Mouse (Mus musculus) C2C12 (cell line): ENCODE measurements at regions not wholly inside any gene's neighbourhood (a gene's known extent, or its start where the extent isn't known, plus 50 kb on each side); places are given as distances from the start of the nearest gene placed in this dataset.

ENCODE experiments used
- H3K27me3 ChIP-seq: one replicate; pipeline ENCODE4 v1.6.1; 2011; ENCODE audit not compliant: control insufficient read depth, insufficient read depth, insufficient read length
- H3K36me3 ChIP-seq: one replicate; pipeline ENCODE4 v1.6.1; 2011; ENCODE audit not compliant: control insufficient read depth, insufficient read depth
- H3K4me3 ChIP-seq: one replicate; pipeline ENCODE4 v1.5.1; 2011; ENCODE audit warnings: mild to moderate bottlenecking, control low read depth; ENCODE audit not compliant: poor library complexity, insufficient read depth, severe bottlenecking
- H3K79me2 ChIP-seq: one replicate; pipeline ENCODE4 v1.6.1; 2011; ENCODE audit not compliant: control insufficient read depth, insufficient read depth
- H3K79me3 ChIP-seq: one replicate; pipeline ENCODE4 v1.6.1; 2011; ENCODE audit warnings: low read depth, control low read depth
- H3ac ChIP-seq: one replicate; pipeline ENCODE3; 2011; ENCODE audit warnings: low read depth; ENCODE audit not compliant: control insufficient read depth, insufficient read length
- CEBPB ChIP-seq: IDR thresholded peaks from one replicate; pipeline ENCODE4 v1.6.1; 2011; ENCODE audit warnings: low read depth, mild to moderate bottlenecking, control low read depth, moderate library complexity
- CTCF ChIP-seq: IDR thresholded peaks from one replicate; pipeline ENCODE4 v1.5.1; 2011; ENCODE audit not compliant: control insufficient read depth, insufficient read depth, insufficient read length
- FOSL1 ChIP-seq: IDR thresholded peaks from one replicate; pipeline ENCODE4 v1.8.0; 2011; ENCODE audit warnings: mild to moderate bottlenecking, low read length; ENCODE audit not compliant: poor library complexity, insufficient read depth, severe bottlenecking
- MAX ChIP-seq: IDR thresholded peaks from one replicate; pipeline ENCODE4 v1.6.1; 2011; ENCODE audit warnings: mild to moderate bottlenecking, control low read depth
- MYOD1 ChIP-seq: IDR thresholded peaks from one replicate; pipeline ENCODE4 v1.6.1; 2011; ENCODE audit warnings: low read depth; ENCODE audit not compliant: control insufficient read depth, insufficient read length
- MYOG ChIP-seq: IDR thresholded peaks from one replicate; pipeline ENCODE4 v1.6.1; 2011; ENCODE audit not compliant: control insufficient read depth, insufficient read length; ENCODE audit errors: extremely low read depth
- USF1 ChIP-seq: IDR thresholded peaks from one replicate; pipeline ENCODE4 v1.6.1; 2011; ENCODE audit warnings: low read depth, mild to moderate bottlenecking, control low read depth, moderate library complexity

- Histone ChIP-seq H3K36me3 (no peaks in the 10 kb centered on the region), H3K79me3 (no peaks in the 10 kb centered on the region), H3K79me2 (no peaks in the 10 kb centered on the region), H3ac (no peak overlapping the region), H3K27me3 (no peaks in the 10 kb centered on the region), H3K4me3 (no peak overlapping the region)
- TF ChIP-seq USF1 (no peak), MAX (no peak), FOSL1 (no peak)
Observed at GRCm38 (mm10) chr4:34336971-34337797, 213.6 kb upstream of the Akirin2 start.

GRCm38 (mm10) chr4:34337852-34338251, 212.9 kb upstream of the Akirin2 start:
- TF ChIP-seq USF1 (no peak), MAX (no peak), MYOG (no peak), CTCF (no peak), MYOD1 (no peak), CEBPB (no peak), FOSL1 (no peak)
- Histone ChIP-seq H3ac (no peak overlapping the region), H3K4me3 (no peak overlapping the region), H3K27me3 (no peaks in the 10 kb centered on the region), H3K36me3 (no peaks in the 10 kb centered on the region), H3K79me2 (no peaks in the 10 kb centered on the region), H3K79me3 (no peaks in the 10 kb centered on the region)

GRCm38 (mm10) chr4:34340057-34340456, 210.7 kb upstream of the Akirin2 start:
- Histone ChIP-seq H3K36me3 (no peaks in the 10 kb centered on the region), H3K79me2 (no peaks in the 10 kb centered on the region), H3K4me3 (no peak overlapping the region), H3ac (no peak overlapping the region), H3K79me3 (no peaks in the 10 kb centered on the region), H3K27me3 (no peaks in the 10 kb centered on the region)
- TF ChIP-seq USF1 (no peak), MYOD1 (no peak)

GRCm38 (mm10) chr4:34371281-34372032, 179.3 kb upstream of the Akirin2 start:
- Histone ChIP-seq H3K36me3 (no peaks in the 10 kb centered on the region), H3ac (no peak overlapping the region), H3K79me3 (no peaks in the 10 kb centered on the region), H3K4me3 (no peak overlapping the region), H3K27me3 (no peaks in the 10 kb centered on the region), H3K79me2 (no peaks in the 10 kb centered on the region)
- TF ChIP-seq MYOG (no peak), MYOD1 (no peak), USF1 (no peak), CTCF (no peak), FOSL1 (no peak), CEBPB (no peak), MAX (no peak)

GRCm38 (mm10) chr4:34386338-34386967, 164.3 kb upstream of the Akirin2 start:
- H3ac ChIP-seq = no peak overlapping the region
- H3K79me3 ChIP-seq = no peaks in the 10 kb centered on the region
- H3K79me2 ChIP-seq = no peaks in the 10 kb centered on the region
- H3K4me3 ChIP-seq = no peak overlapping the region
- no peak for TF ChIP-seq MYOD1
- no peak for TF ChIP-seq CTCF
- no peak for TF ChIP-seq CEBPB
- no peak for TF ChIP-seq FOSL1
- no peak for TF ChIP-seq MAX
- TF ChIP-seq MYOG = no peak
- no peak for TF ChIP-seq USF1
- no peaks in the 10 kb centered on the region for H3K27me3 ChIP-seq
- no peaks in the 10 kb centered on the region for H3K36me3 ChIP-seq
